Mouse (Mus musculus) brain, embryonic 14.5 days (tissue): ENCODE data around the gene Snap47.

ENCODE experiments used
- CTCF ChIP-seq: fragments of 200-500 bp; IDR thresholded peaks from 2 replicates; pipeline ENCODE4 v1.5.1; 2012; ENCODE audit warnings: inconsistent platforms, mild to moderate bottlenecking, moderate library complexity, borderline replicate concordance; ENCODE audit not compliant: insufficient read depth, insufficient read length; ENCODE audit errors: extremely low read depth
- POLR2A ChIP-seq: fragments of 200-500 bp; IDR thresholded peaks from 2 replicates; pipeline ENCODE4 v1.6.1; 2012; ENCODE audit warnings: mild to moderate bottlenecking, inconsistent platforms, borderline replicate concordance; ENCODE audit not compliant: poor library complexity, insufficient read depth, insufficient read length, severe bottlenecking; ENCODE audit errors: extremely low read depth

GRCm38 (mm10) chr11:59477240-59477639, 26.3 kb upstream of the Snap47 start:
- TF ChIP-seq CTCF (no peak), POLR2A (no peak)
